ENCODE assay signal across 8 mouse cellular contexts in genomic region chr2:32606161-32607142, GRCm38 (mm10). TPM values are rescaled to one million over a fixed set of nuclear protein-coding genes. Genes with fewer than 3 reads are reported as not detected.
A peak's percentile ranks its signal among the peaks of the same experiment; 100 is the strongest.
DNase-seq lines count a peak whose midpoint lies in the region; ATAC-seq and TF ChIP-seq lines count a peak whose summit lies in the region.

No protein-coding gene starts in this region.

- H3K27ac ChIP-seq in MEL (ENCODE audit: control insufficient read depth, low read depth, low read length): peak overlapping the region; percentile 74
- H3K27ac ChIP-seq in forebrain, embryonic 11.5 days (ENCODE audit: low read depth, low read length): 0 out of 2 replicates have a peak overlapping the region, but pooled peaks have one; percentile 18
- peak overlapping the region; percentile 65 for H3K27ac ChIP-seq in lung, embryonic 15.5 days

- intact Hi-C loops in heart, postnatal 10 days (cut with DNase I): loop anchor here (5.0 kb wide), 1 partner anchor 34 kb away; the partner anchor contains the start of genes Dpm2 and Pip5kl1

- H3K9me3 ChIP-seq in MEL (replicated peaks; ENCODE audit: insufficient read depth, low read length): no peaks in the 10 kb centered on the region
- H3K9me3 ChIP-seq in forebrain, embryonic 11.5 days (ENCODE audit: control insufficient read depth, low read length): no peaks in the 10 kb centered on the region
- no peaks in the 10 kb centered on the region for H3K9me3 ChIP-seq in lung, embryonic 15.5 days

- peak overlapping the region; percentile 88 for H3K4me2 ChIP-seq in forebrain, embryonic 11.5 days (ENCODE audit: low read depth, low read length, severe bottlenecking)
- H3K4me2 ChIP-seq in lung, embryonic 15.5 days: peak overlapping the region; percentile 90

- peaks cover 0 to 6% of the 10 kb centered on the region in 2 experiments; a peak in 2 of 4 replicates for H3K36me3 ChIP-seq in MEL (ENCODE audit: control insufficient read depth in 1 of 2, insufficient read depth in 2 of 2, low read length in 2 of 2)
- no peaks in the 10 kb centered on the region for H3K36me3 ChIP-seq in forebrain, embryonic 11.5 days (ENCODE audit: control insufficient read depth, insufficient read depth, low read length)
- H3K36me3 ChIP-seq in lung, embryonic 15.5 days: no peaks in the 10 kb centered on the region

- peak in 1 of 2 experiments; percentile 46; a peak in 2 of 4 replicates for TF ChIP-seq POLR2A in MEL (IDR thresholded peaks at IDR 0.05; ENCODE audit: control insufficient read depth in 1 of 2, insufficient read depth in 1 of 2, low read depth in 1 of 2, low read length in 2 of 2, poor library complexity in 1 of 2)

- H3K4me3 ChIP-seq in MEL (ENCODE audit: control insufficient read depth in 1 of 2, insufficient read depth in 1 of 2, low read depth in 2 of 2, low read length in 2 of 2): peak overlapping the region; percentile 78 to 93
- H3K4me3 ChIP-seq in forebrain, embryonic 11.5 days (ENCODE audit: low read depth, low read length): peak overlapping the region; percentile 68
- peak overlapping the region; percentile 80 for H3K4me3 ChIP-seq in lung, embryonic 15.5 days

- TF ChIP-seq CTCF in MEL (IDR thresholded peaks at IDR 0.05 in 2 of 3, conservative IDR thresholded peaks at IDR 0.05 in 1 of 3; ENCODE audit: control insufficient read depth in 1 of 3, insufficient read depth in 1 of 3, low read depth in 2 of 3, low read length in 3 of 3, poor library complexity in 1 of 3, severe bottlenecking in 1 of 3): peak; percentile 71 to 93 (median 75)

- peak; percentile 80 for ATAC-seq in forebrain, embryonic 11.5 days (replicated peaks; ENCODE audit: low FRiP score)
- ATAC-seq in lung, embryonic 15.5 days (ENCODE audit: borderline replicate concordance, extremely low read depth, low FRiP score, low TSS enrichment): peak; percentile 81

- H3K9ac ChIP-seq in MEL (ENCODE audit: control insufficient read depth, low read depth, low read length, poor library complexity, severe bottlenecking): peak overlapping the region; percentile 76
- H3K9ac ChIP-seq in forebrain, embryonic 11.5 days (ENCODE audit: low read length): peak overlapping the region; percentile 79
- peak overlapping the region; percentile 69 for H3K9ac ChIP-seq in lung, embryonic 15.5 days

- 11% methylated on average over 53 of the region's 55 CpGs for WGBS in forebrain, embryonic 11.5 days
- 11% methylated on average over 52 of the region's 55 CpGs for WGBS in lung, embryonic 15.5 days

- peaks cover 5 to 27% of the 10 kb centered on the region in 2 experiments for H3K4me1 ChIP-seq in MEL (ENCODE audit: control insufficient read depth in 1 of 2, insufficient read depth in 2 of 2, low read length in 2 of 2)
- peaks cover 10% of the 10 kb centered on the region; the same call in 1 of the 2 replicates for H3K4me1 ChIP-seq in forebrain, embryonic 11.5 days (replicated peaks; ENCODE audit: control insufficient read depth, insufficient read depth, low read length)
- peaks cover 54% of the 10 kb centered on the region for H3K4me1 ChIP-seq in lung, embryonic 15.5 days

- peaks cover 2% of the 10 kb centered on the region; the same call in 1 of the 2 replicates for H3K79me2 ChIP-seq in MEL (ENCODE audit: control insufficient read depth, insufficient read depth, low read length, poor library complexity)

- DNase-seq in MEL (ENCODE audit: low read depth, low spot score): peak; percentile 90
- DNase-seq in c-Kit-positive CD71-positive TER-119-negative erythroid progenitor cells, embryonic 14.5 days (ENCODE audit: low read depth): peak; percentile 82
- DNase-seq in forebrain, embryonic 11.5 days (ENCODE audit: low spot score): peak; percentile 90
- peak; percentile 89 to 90 for DNase-seq in heart, postnatal 10 days
- peak; percentile 91 to 94 for DNase-seq in kidney, postnatal 4 days
- peak; percentile 76 for DNase-seq in ovary, postnatal 14 days (ENCODE audit: low spot score)
- peak; percentile 83 for DNase-seq in thymus, postnatal 14 days

- peak; percentile 28 for TF ChIP-seq RAD21 in MEL (IDR thresholded peaks at IDR 0.05; ENCODE audit: low read depth, low read length)

- no peaks in the 10 kb centered on the region for H3K27me3 ChIP-seq in MEL (ENCODE audit: control insufficient read depth in 1 of 2, insufficient read depth in 2 of 2, low read length in 2 of 2)
- H3K27me3 ChIP-seq in forebrain, embryonic 11.5 days (ENCODE audit: control insufficient read depth, insufficient read depth, low read length): peaks cover 2% of the 10 kb centered on the region; the same call in 1 of the 2 replicates
- no peaks in the 10 kb centered on the region for H3K27me3 ChIP-seq in lung, embryonic 15.5 days

- TF ChIP-seq EP300 in MEL (IDR thresholded peaks at IDR 0.05; ENCODE audit: low read depth in 1 of 2, low read length in 2 of 2): peak; percentile 14 to 26; a peak in 1 of 4 replicates

TF ChIP-seq in MEL, 35 proteins besides CTCF, POLR2A, EP300 and RAD21 (continues in another document):
- peak; percentile 11; the same call in 1 of the 2 replicates for TF ChIP-seq RCOR1 (IDR thresholded peaks at IDR 0.05; ENCODE audit: low read depth, low read length)
- TF ChIP-seq UBTF (IDR thresholded peaks at IDR 0.05; ENCODE audit: borderline replicate concordance, insufficient read depth, low read depth, low read length): no peak
- TF ChIP-seq SIN3A (IDR thresholded peaks at IDR 0.05; ENCODE audit: low read length): peak; percentile 60; the same call in 1 of the 2 replicates
- TF ChIP-seq ELF1 (IDR thresholded peaks at IDR 0.05; ENCODE audit: low read depth, low read length): no peak
- TF ChIP-seq GATA1 (IDR thresholded peaks at IDR 0.05; ENCODE audit: low read depth, low read length): no peak
- no peak for TF ChIP-seq POLR2AphosphoS5 (IDR thresholded peaks at IDR 0.05; ENCODE audit: borderline replicate concordance, low read depth, low read length)
- no peak for TF ChIP-seq MEF2A (IDR thresholded peaks at IDR 0.05; ENCODE audit: extremely low read depth, insufficient replicate concordance, low read depth, low read length, poor library complexity, severe bottlenecking)
- no peak for TF ChIP-seq BHLHE40 (IDR thresholded peaks at IDR 0.05; ENCODE audit: borderline replicate concordance, low read depth, low read length)
- peak; percentile 47; the same call in 1 of the 2 replicates for TF ChIP-seq NELFE (IDR thresholded peaks at IDR 0.05; ENCODE audit: low read depth, low read length)
- no peak; the same call in 1 of the 2 replicates for TF ChIP-seq KAT2A (conservative IDR thresholded peaks at IDR 0.05; ENCODE audit: low read depth, low read length)
- TF ChIP-seq TBP (IDR thresholded peaks at IDR 0.05; ENCODE audit: low read depth, low read length): no peak
- no peak for TF ChIP-seq CHD2 (IDR thresholded peaks at IDR 0.05; ENCODE audit: low read length)
- TF ChIP-seq TCF12 (IDR thresholded peaks at IDR 0.05; ENCODE audit: low read depth, low read length): 0 out of 2 replicates have a peak, but pooled peaks have one; percentile 11
- TF ChIP-seq ZC3H11A (IDR thresholded peaks at IDR 0.05; ENCODE audit: low read depth, low read length): no peak; the same call in 1 of the 2 replicates
- 0 out of 2 replicates have a peak, but pooled peaks have one; percentile 31 for TF ChIP-seq ETS1 (IDR thresholded peaks at IDR 0.05; ENCODE audit: low read depth, low read length)
- peak; percentile 64 for TF ChIP-seq HCFC1 (IDR thresholded peaks at IDR 0.05; ENCODE audit: low read depth, low read length)
- no peak; the same call in 1 of the 2 replicates for TF ChIP-seq MAX (IDR thresholded peaks at IDR 0.05; ENCODE audit: low read length)

RNA-seq across cellular contexts. Expression of gene St6galnac6, which starts 6.9 kb away (rescaled TPM):
- 9.0 and 12.5 TPM in 2 replicates for total RNA-seq in MEL (2012; rRNA removed)
- polyA plus RNA-seq in MEL (2012; ENCODE audit: insufficient read depth in 1 of 2, insufficient read length in 2 of 2, low read depth in 1 of 2, low replicate concordance in 2 of 2, missing spikeins in 1 of 2): 10 to 100 TPM in 1 of 2 experiments, not detected in 1; 26.5 TPM
- polyA plus RNA-seq in forebrain, embryonic 11.5 days (2014; fragmentation: Nextera tagmentation; extraction: Ambion mirVana): 4.7 and 5.1 TPM in 2 replicates
- 100 to 1,000 TPM in 1 of 2 experiments, 10 to 100 TPM in 1; 87.9 to 103 TPM for total RNA-seq in heart, postnatal 10 days (2021)
- 25.0 and 26.2 TPM in 2 replicates for polyA plus RNA-seq in lung, embryonic 15.5 days (2015; fragmentation: Nextera tagmentation; extraction: Ambion mirVana)

RNA-seq across cellular contexts. Expression of gene Ak1, which starts 15.1 kb away (rescaled TPM):
- 0.12 TPM in 1 of 2 replicates, not detected in the other for total RNA-seq in MEL (2012; rRNA removed)
- under 1 TPM in 1 of 2 experiments, not detected in 1; 0.13 TPM for polyA plus RNA-seq in MEL (2012; ENCODE audit: insufficient read depth in 1 of 2, insufficient read length in 2 of 2, low read depth in 1 of 2, low replicate concordance in 2 of 2, missing spikeins in 1 of 2)
- polyA plus RNA-seq in forebrain, embryonic 11.5 days (2014; fragmentation: Nextera tagmentation; extraction: Ambion mirVana): 18.9 and 20.6 TPM in 2 replicates
- total RNA-seq in heart, postnatal 10 days (2021): 100 to 1,000 TPM; 522 to 538 TPM
- polyA plus RNA-seq in lung, embryonic 15.5 days (2015; fragmentation: Nextera tagmentation; extraction: Ambion mirVana): 53.6 and 60.6 TPM in 2 replicates

RNA-seq across cellular contexts. Expression of gene St6galnac4, which starts 19.6 kb away (rescaled TPM):
- total RNA-seq in MEL (2012; rRNA removed): 44.3 and 58.3 TPM in 2 replicates
- polyA plus RNA-seq in MEL (2012; ENCODE audit: insufficient read depth in 1 of 2, insufficient read length in 2 of 2, low read depth in 1 of 2, low replicate concordance in 2 of 2, missing spikeins in 1 of 2): 100 to 1,000 TPM in 1 of 2 experiments, not detected in 1; 109 TPM
- polyA plus RNA-seq in forebrain, embryonic 11.5 days (2014; fragmentation: Nextera tagmentation; extraction: Ambion mirVana): 15.4 and 16.7 TPM in 2 replicates
- total RNA-seq in heart, postnatal 10 days (2021): 10 to 100 TPM; 29.3 to 31.8 TPM
- polyA plus RNA-seq in lung, embryonic 15.5 days (2015; fragmentation: Nextera tagmentation; extraction: Ambion mirVana): 25.9 and 26.1 TPM in 2 replicates

RNA-seq across cellular contexts. Expression of gene 9430097D07Rik, which starts 31.0 kb away (rescaled TPM):
- total RNA-seq in MEL (2012; rRNA removed): 0.12 and 0.13 TPM in 2 replicates
- polyA plus RNA-seq in MEL (2012; ENCODE audit: insufficient read depth in 1 of 2, insufficient read length in 2 of 2, low read depth in 1 of 2, low replicate concordance in 2 of 2, missing spikeins in 1 of 2): under 1 TPM in 1 of 2 experiments, not detected in 1; 0.11 TPM
- polyA plus RNA-seq in forebrain, embryonic 11.5 days (2014; fragmentation: Nextera tagmentation; extraction: Ambion mirVana): 0.35 TPM in 1 of 2 replicates, not detected in the other
- not detected for total RNA-seq in heart, postnatal 10 days (2021)
- polyA plus RNA-seq in lung, embryonic 15.5 days (2015; fragmentation: Nextera tagmentation; extraction: Ambion mirVana): 0.29 TPM in 1 of 2 replicates, not detected in the other

RNA-seq across cellular contexts. Expression of gene Pip5kl1, which starts 31.9 kb away (rescaled TPM):
- 0.56 and 0.58 TPM in 2 replicates for total RNA-seq in MEL (2012; rRNA removed)
- polyA plus RNA-seq in MEL (2012; ENCODE audit: insufficient read depth in 1 of 2, insufficient read length in 2 of 2, low read depth in 1 of 2, low replicate concordance in 2 of 2, missing spikeins in 1 of 2): under 1 TPM in 1 of 2 experiments, not detected in 1; 0.22 TPM
- 1.8 and 2.3 TPM in 2 replicates for polyA plus RNA-seq in forebrain, embryonic 11.5 days (2014; fragmentation: Nextera tagmentation; extraction: Ambion mirVana)
- total RNA-seq in heart, postnatal 10 days (2021): not detected
- 0.30 and 0.39 TPM in 2 replicates for polyA plus RNA-seq in lung, embryonic 15.5 days (2015; fragmentation: Nextera tagmentation; extraction: Ambion mirVana)

Comparison
In these comparisons a context has a peak if more than half of its experiments do, and no peak if none do; other contexts are left out.
1. Peak in every context shown above with its lines: DNase-seq, ATAC-seq, H3K4me3 ChIP-seq and H3K27ac ChIP-seq.
2. H3K27ac ChIP-seq: peak in every context shown above with its lines; median percentile 74 in MEL; 65 in lung, embryonic 15.5 days; 18 in forebrain, embryonic 11.5 days.
3. RNA of gene Ak1, which starts 15.1 kb away (polyA plus RNA-seq): 53.6 to 60.6 TPM in lung, embryonic 15.5 days and 18.9 to 20.6 TPM in forebrain, embryonic 11.5 days; 0.13 TPM in MEL; every median in the first group is over 10 times any median in the second.